Mouse (Mus musculus) MEL (cell line): ENCODE measurements around the gene Myo1h. TPM values are rescaled to one million over a fixed set of nuclear protein-coding genes. Genes with fewer than 3 reads are reported as not detected.

Experiments
- DNase-seq: peaks from one replicate; pipeline ENCODE4 v3.0.0; 2011; ENCODE audit warnings: low read depth, low spot score
- H3K27ac ChIP-seq: 2 replicates; pipeline ENCODE4 v1.5.1; 2012; ENCODE audit warnings: low read depth, mild to moderate bottlenecking, control low read depth, low read length, moderate library complexity; ENCODE audit not compliant: control insufficient read depth
- H3K27me3 ChIP-seq, 2 experiments: fragments of 150-350 bp in 1 of 2; sonication (generic) in 1 of 2; 2 replicates each; pipeline ENCODE4 v1.6.1; 2012; ENCODE audit warnings: low read length in 2 of 2, mild to moderate bottlenecking in 2 of 2, improper control_type of control experiment in 1 of 2, moderate library complexity in 1 of 2; ENCODE audit not compliant: insufficient read depth in 2 of 2, control insufficient read depth in 1 of 2
- H3K36me3 ChIP-seq, 2 experiments: 2 replicates each; pipeline ENCODE4 v1.6.1; 2012 to 2014; ENCODE audit warnings: low read length in 2 of 2, improper control_type of control experiment in 1 of 2, inconsistent platforms in 1 of 2, mild to moderate bottlenecking in 1 of 2; ENCODE audit not compliant: insufficient read depth in 2 of 2, control insufficient read depth in 1 of 2
- H3K4me1 ChIP-seq, 2 experiments: fragments of 150-350 bp in 1 of 2; sonication (generic) in 1 of 2; 2 replicates each; pipeline ENCODE4 v1.6.1; 2012; ENCODE audit warnings: low read length in 2 of 2, improper control_type of control experiment in 1 of 2, mild to moderate bottlenecking in 1 of 2; ENCODE audit not compliant: insufficient read depth in 2 of 2, control insufficient read depth in 1 of 2
- H3K4me3 ChIP-seq, 2 experiments: fragments of 150-350 bp in 1 of 2; sonication (generic) in 1 of 2; 2 replicates each; pipeline ENCODE4 v1.5.1; 2012; ENCODE audit warnings: low read depth in 2 of 2, low read length in 2 of 2, mild to moderate bottlenecking in 2 of 2, moderate library complexity in 2 of 2, control low read depth in 1 of 2, improper control_type of control experiment in 1 of 2; ENCODE audit not compliant: control insufficient read depth in 1 of 2, insufficient read depth in 1 of 2
- H3K79me2 ChIP-seq: 2 replicates; pipeline ENCODE4 v1.6.1; 2012; ENCODE audit warnings: mild to moderate bottlenecking, low read length, moderate library complexity; ENCODE audit not compliant: control insufficient read depth, poor library complexity, insufficient read depth
- H3K9ac ChIP-seq: 2 replicates; pipeline ENCODE4 v1.6.1; 2012; ENCODE audit warnings: low read depth, mild to moderate bottlenecking, control low read depth, low read length, moderate library complexity; ENCODE audit not compliant: control insufficient read depth, poor library complexity, severe bottlenecking
- H3K9me3 ChIP-seq: fragments of 150-350 bp; sonication (generic); replicated peaks from 2 replicates; pipeline ENCODE4 v1.6.1; 2012; ENCODE audit warnings: mild to moderate bottlenecking, low read length, improper control_type of control experiment, moderate library complexity; ENCODE audit not compliant: insufficient read depth
- CHD1 ChIP-seq: IDR thresholded peaks from 2 replicates; pipeline ENCODE4 v1.6.1; 2012; ENCODE audit warnings: low read depth, mild to moderate bottlenecking, inconsistent platforms, low read length, improper control_type of control experiment
- CTCF ChIP-seq, 3 experiments: IDR thresholded peaks in 2 of 3; conservative IDR thresholded peaks in 1 of 3; 2 replicates each; pipeline ENCODE4 v1.5.1; 2011 to 2012; ENCODE audit warnings: low read length in 3 of 3, low read depth in 2 of 3, mild to moderate bottlenecking in 2 of 3, improper control_type of control experiment in 1 of 3, inconsistent platforms in 1 of 3, mixed read lengths in 1 of 3, moderate library complexity in 1 of 3; ENCODE audit not compliant: control insufficient read depth in 1 of 3, insufficient read depth in 1 of 3, poor library complexity in 1 of 3, severe bottlenecking in 1 of 3
- E2F4 ChIP-seq: IDR thresholded peaks from 2 replicates; pipeline ENCODE4 v1.6.1; 2011; ENCODE audit warnings: low read depth, low read length, improper control_type of control experiment, borderline replicate concordance
- ELF1 ChIP-seq: IDR thresholded peaks from 2 replicates; pipeline ENCODE4 v1.6.1; 2014; ENCODE audit warnings: low read depth, mild to moderate bottlenecking, inconsistent platforms, low read length, improper control_type of control experiment, moderate library complexity
- ETS1 ChIP-seq: IDR thresholded peaks from 2 replicates; pipeline ENCODE4 v1.6.1; 2012; ENCODE audit warnings: low read depth, mild to moderate bottlenecking, inconsistent platforms, low read length, improper control_type of control experiment, moderate library complexity
- HCFC1 ChIP-seq: IDR thresholded peaks from 2 replicates; pipeline ENCODE4 v1.6.1; 2012; ENCODE audit warnings: low read depth, mild to moderate bottlenecking, inconsistent platforms, low read length, improper control_type of control experiment, moderate library complexity
- JUND ChIP-seq: IDR thresholded peaks from 2 replicates; pipeline ENCODE4 v1.6.1; 2011; ENCODE audit warnings: low read depth, mild to moderate bottlenecking, improper control_type of control experiment, low read length
- MAX ChIP-seq: IDR thresholded peaks from 2 replicates; pipeline ENCODE4 v1.6.1; 2011; ENCODE audit warnings: low read length, improper control_type of control experiment
- MAZ ChIP-seq: IDR thresholded peaks from 2 replicates; pipeline ENCODE4 v1.6.1; 2012; ENCODE audit warnings: low read depth, mild to moderate bottlenecking, inconsistent platforms, low read length, improper control_type of control experiment
- MXI1 ChIP-seq: IDR thresholded peaks from 2 replicates; pipeline ENCODE4 v1.6.1; 2011; ENCODE audit warnings: mild to moderate bottlenecking, low read depth, low read length, improper control_type of control experiment
- MYB ChIP-seq: IDR thresholded peaks from 2 replicates; pipeline ENCODE4 v1.6.1; 2011; ENCODE audit warnings: mild to moderate bottlenecking, low read depth, low read length, improper control_type of control experiment
- NELFE ChIP-seq: IDR thresholded peaks from 2 replicates; pipeline ENCODE4 v1.6.1; 2011; ENCODE audit warnings: low read depth, low read length, improper control_type of control experiment
- POLR2A ChIP-seq, 2 experiments: IDR thresholded peaks; 2 replicates each; pipeline ENCODE4 v1.6.1; 2011 to 2012; ENCODE audit warnings: low read length in 2 of 2, mild to moderate bottlenecking in 2 of 2, control low read depth in 1 of 2, improper control_type of control experiment in 1 of 2, low read depth in 1 of 2, moderate library complexity in 1 of 2; ENCODE audit not compliant: control insufficient read depth in 1 of 2, insufficient read depth in 1 of 2, poor library complexity in 1 of 2
- POLR2AphosphoS2 ChIP-seq: IDR thresholded peaks from 2 replicates; pipeline ENCODE4 v1.6.1; 2011; ENCODE audit warnings: low read length, improper control_type of control experiment
- RAD21 ChIP-seq: IDR thresholded peaks from 2 replicates; pipeline ENCODE4 v1.6.1; 2011; ENCODE audit warnings: mild to moderate bottlenecking, low read depth, low read length, improper control_type of control experiment
- SIN3A ChIP-seq: IDR thresholded peaks from 2 replicates; pipeline ENCODE4 v1.6.1; 2012; ENCODE audit warnings: low read length, improper control_type of control experiment, inconsistent platforms
- TBP ChIP-seq: IDR thresholded peaks from 2 replicates; pipeline ENCODE4 v1.8.0; 2011; ENCODE audit warnings: low read depth, low read length, improper control_type of control experiment
- TCF12 ChIP-seq: IDR thresholded peaks from 2 replicates; pipeline ENCODE4 v1.6.1; 2014; ENCODE audit warnings: low read depth, mild to moderate bottlenecking, inconsistent platforms, low read length, improper control_type of control experiment, moderate library complexity
- UBTF ChIP-seq: IDR thresholded peaks from 2 replicates; pipeline ENCODE4 v1.6.1; 2012; ENCODE audit warnings: low read depth, mild to moderate bottlenecking, inconsistent platforms, low read length, improper control_type of control experiment, moderate library complexity, borderline replicate concordance; ENCODE audit not compliant: insufficient read depth
- USF1 ChIP-seq: IDR thresholded peaks from 2 replicates; pipeline ENCODE4 v1.6.1; 2014; ENCODE audit warnings: low read depth, mild to moderate bottlenecking, inconsistent platforms, low read length, improper control_type of control experiment, moderate library complexity
- ZMIZ1 ChIP-seq: IDR thresholded peaks from 2 replicates; pipeline ENCODE4 v1.6.1; 2012; ENCODE audit warnings: low read depth, mild to moderate bottlenecking, inconsistent platforms, low read length, improper control_type of control experiment, moderate library complexity
- polyA plus RNA-seq, 2 experiments: library from polyadenylated mRNA; stranded (reverse) in 1 of 2; unstranded in 1 of 2; fragments of >175 nt in 1 of 2; fragments of >200 nt in 1 of 2; gene quantifications; 2 replicates each; pipeline versions ENCODE4 v1.2.1 to v1.2.4; 2012; ENCODE audit warnings: low replicate concordance in 2 of 2, low read depth in 1 of 2; ENCODE audit not compliant: insufficient read length in 2 of 2, insufficient read depth in 1 of 2, missing spikeins in 1 of 2
- total RNA-seq: library from RNA; depleted of rRNA; stranded (reverse); fragments of 300-350 nt; gene quantifications from 2 replicates; pipeline ENCODE4 v1.2.3, GENCODE M21; 2012

Myo1h gene
- total and polyA plus RNA-seq, 3 experiments, result 0.33 to 4.6 TPM; not detected in 1

DNA sequence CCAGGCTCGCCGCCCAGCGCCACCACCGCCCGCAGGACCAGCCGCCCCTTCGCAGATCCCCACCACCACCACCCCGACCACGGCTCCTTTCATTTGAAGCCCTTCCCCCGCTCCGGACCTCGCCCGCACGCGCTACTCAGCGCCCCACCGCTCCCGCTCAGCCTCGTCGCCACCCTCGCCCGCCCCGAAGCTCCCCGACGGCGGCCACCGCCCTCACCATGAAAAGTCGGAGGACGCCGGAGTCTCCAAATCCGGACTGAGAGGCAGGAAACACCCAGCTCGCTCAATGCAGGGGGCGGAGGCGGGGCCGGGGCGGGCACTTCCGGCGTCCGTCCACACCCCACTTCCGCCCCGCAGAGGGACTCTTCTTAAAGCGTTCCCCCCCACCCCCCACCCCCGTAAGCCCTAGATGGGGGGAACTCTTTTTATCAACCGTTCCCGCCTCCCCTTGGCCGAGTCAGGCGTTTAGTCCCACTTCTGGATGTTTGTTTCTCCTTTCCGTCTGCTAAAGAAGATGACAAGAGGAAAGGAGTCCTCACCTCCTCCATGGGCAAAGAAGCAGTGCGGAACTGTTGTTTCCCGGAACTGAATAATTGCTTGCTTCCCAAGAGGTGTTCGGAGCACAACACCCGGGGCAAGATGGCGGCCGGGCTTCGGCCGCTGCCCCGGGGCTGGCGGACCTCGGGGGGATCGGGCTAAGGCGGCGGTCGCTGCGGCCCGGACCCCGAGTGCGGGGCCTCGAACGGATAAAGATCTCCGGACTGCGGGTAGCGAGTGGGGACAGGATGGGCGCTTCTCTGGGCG, 91.4 kb downstream of the Myo1h start, which contains the start of the genes Kctd10 and Ube3b:
Kctd10 (minus strand) TSS at position 300 of the 804 bp plus-strand sequence.
Ube3b (plus strand) TSS at position 399 of the 804 bp plus-strand sequence.
- Histone ChIP-seq H3K27ac (peak within 1 kb of the TSS; percentile 94), H3K36me3 (peaks cover 0 to 17% of the 10 kb centered on the region in 2 experiments; a peak in 3 of 4 replicates), H3K9ac (peak within 1 kb of the TSS; percentile 98), H3K4me3 (peak within 1 kb of the TSS; percentile 92 to 98)
- TF ChIP-seq JUND (no peak), ELF1 (peak; percentile 39; the same call in 1 of the 2 replicates), TBP (peak; percentile 93), TCF12 (peak; percentile 78), SIN3A (peak; percentile 66), NELFE (peak; percentile 84), RAD21 (no peak), HCFC1 (peak; percentile 85), ETS1 (0 out of 2 replicates have a peak, but pooled peaks have one; percentile 27), CHD1 (no peak), ZMIZ1 (peak; percentile 55; the same call in 1 of the 2 replicates), POLR2AphosphoS2 (peak; percentile 80; the same call in 1 of the 2 replicates), POLR2A (IDR thresholded peaks at IDR 0.05; ENCODE audit: control insufficient read depth in 1 of 2, insufficient read depth in 1 of 2, low read depth in 1 of 2, low read length in 2 of 2, poor library complexity in 1 of 2) (peak; percentile 81 to 98), MAZ (peak; percentile 76; the same call in 1 of the 2 replicates), MXI1 (peak; percentile 25; the same call in 1 of the 2 replicates), USF1 (no peak)
- TF ChIP-seq, all 39 proteins: peak for 12
- peak; percentile 95 for DNase-seq
- Histone ChIP-seq H3K27me3 (no peaks in the 10 kb centered on the region), H3K79me2 (peaks cover 53% of the 10 kb centered on the region), H3K4me1 (peaks cover 9 to 27% of the 10 kb centered on the region in 2 experiments), H3K9me3 (no peaks in the 10 kb centered on the region)

DNA sequence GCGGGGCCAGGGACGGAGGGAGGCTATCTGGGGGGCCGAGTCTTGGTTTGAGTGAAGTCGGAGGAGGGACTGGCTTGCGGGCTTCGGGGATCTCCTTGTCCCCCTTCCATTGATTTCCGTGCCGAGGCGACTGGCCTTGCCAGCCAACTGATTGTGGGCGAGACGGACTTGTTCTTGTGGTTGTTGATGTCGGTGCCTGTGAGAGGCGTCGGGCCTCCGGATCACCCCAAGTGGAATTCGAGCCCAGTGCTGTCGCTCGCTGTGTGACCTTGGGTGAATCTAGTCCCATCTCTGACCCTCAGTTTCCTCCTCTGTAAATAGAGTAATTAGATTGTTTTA, 92.0 kb downstream of the Myo1h start:
- Histone ChIP-seq H3K4me1 (peaks cover 9 to 24% of the 10 kb centered on the region in 2 experiments), H3K4me3 (peak overlapping the region; percentile 92 to 98), H3K9me3 (no peaks in the 10 kb centered on the region), H3K27ac (peak overlapping the region; percentile 94), H3K27me3 (no peaks in the 10 kb centered on the region), H3K36me3 (peaks cover 0 to 16% of the 10 kb centered on the region in 2 experiments; a peak in 3 of 4 replicates), H3K79me2 (peaks cover 53% of the 10 kb centered on the region), H3K9ac (peak overlapping the region; percentile 98)
- DNase-seq, result no peak
- TF ChIP-seq UBTF, result no peak
- TF ChIP-seq RAD21, result no peak
- no peak for TF ChIP-seq MAX
- no peak for TF ChIP-seq E2F4
- TF ChIP-seq CTCF (IDR thresholded peaks at IDR 0.05 in 2 of 3, conservative IDR thresholded peaks at IDR 0.05 in 1 of 3; ENCODE audit: control insufficient read depth in 1 of 3, insufficient read depth in 1 of 3, low read depth in 2 of 3, low read length in 3 of 3, poor library complexity in 1 of 3, severe bottlenecking in 1 of 3), result no peak
- TF ChIP-seq MYB, result no peak
